Mouse (Mus musculus) midbrain, embryonic 16.5 days (tissue): ENCODE measurements around the gene Hnrnpll. TPM values are rescaled to one million over a fixed set of nuclear protein-coding genes. Genes with fewer than 3 reads are reported as not detected.
"Not testable (repeated sequence)": the region's sequence is repeated elsewhere in the genome, so short reads cannot be mapped to it uniquely, and the experiment has no call there.

ENCODE experiments used
- ATAC-seq: fragments of 200-750 bp; cut with Nextera tagmentation; 2 replicates; pipeline ENCODE4 v1.8.0; 2017; ENCODE audit warnings: moderate TSS enrichment
- H3K27ac ChIP-seq: fragments of 300-500 bp; sonication (generic); 2 replicates; pipeline ENCODE4 v1.5.1; 2014; ENCODE audit warnings: mild to moderate bottlenecking, low read length, mixed read lengths
- H3K27me3 ChIP-seq: fragments of 300-500 bp; sonication (generic); 2 replicates; pipeline ENCODE4 v1.6.1; 2014; ENCODE audit warnings: low read depth, low read length, mixed read lengths; ENCODE audit not compliant: control insufficient read depth, insufficient read depth
- H3K36me3 ChIP-seq: fragments of 300-500 bp; sonication (generic); 2 replicates; pipeline ENCODE4 v1.6.1; 2014; ENCODE audit warnings: mild to moderate bottlenecking, low read length, moderate library complexity, mixed read lengths; ENCODE audit not compliant: control insufficient read depth, insufficient read depth
- H3K4me1 ChIP-seq: fragments of 300-500 bp; sonication (generic); 2 replicates; pipeline ENCODE4 v1.6.1; 2014; ENCODE audit warnings: mild to moderate bottlenecking, low read length, mixed read lengths; ENCODE audit not compliant: control insufficient read depth, insufficient read depth
- H3K4me2 ChIP-seq: fragments of 300-500 bp; sonication (generic); 2 replicates; pipeline ENCODE4 v1.6.1; 2014; ENCODE audit warnings: mild to moderate bottlenecking, low read length, mixed read lengths
- H3K4me3 ChIP-seq: fragments of 300-500 bp; sonication (generic); 2 replicates; pipeline ENCODE4 v1.5.1; 2014; ENCODE audit warnings: low read depth, mild to moderate bottlenecking, low read length, moderate library complexity, mixed read lengths
- H3K9ac ChIP-seq: fragments of 300-500 bp; sonication (generic); 2 replicates; pipeline ENCODE4 v1.6.1; 2014; ENCODE audit warnings: low read depth, low read length, mixed read lengths
- H3K9me3 ChIP-seq: fragments of 300-500 bp; sonication (generic); replicated peaks from 2 replicates; pipeline ENCODE4 v1.6.1; 2014; ENCODE audit warnings: mild to moderate bottlenecking, low read length, mixed read lengths; ENCODE audit not compliant: control insufficient read depth, poor library complexity, severe bottlenecking
- WGBS: fragments of 180-500 bp; shearing (Covaris S2); extraction: QIAGEN DNeasy Blood & Tissue Kit; methylation state at CpG from one replicate; pipeline ENCODE4 v1.1.7; 2014; 5-methylcytosine and 5-hydroxymethylcytosine counted together
- polyA plus RNA-seq: library from polyadenylated mRNA; unstranded; fragments of >200 nt; fragmentation: Nextera tagmentation; extraction: Ambion mirVana; gene quantifications from 2 replicates; pipeline ENCODE4 v1.2.1, GENCODE M21; 2015

Gene Hnrnpll
- polyA plus RNA-seq, 1 experiment from 2014 or later = 53.9 TPM

GRCm38 (mm10) chr17:80062620-80063010, 481 bp upstream of the Hnrnpll start:
- peak overlapping the region; percentile 100 for H3K27ac ChIP-seq
- H3K9me3 ChIP-seq = no peaks in the 10 kb centered on the region
- H3K36me3 ChIP-seq = no peaks in the 10 kb centered on the region
- H3K27me3 ChIP-seq = no peaks in the 10 kb centered on the region
- peaks cover 31% of the 10 kb centered on the region for H3K4me1 ChIP-seq
- H3K4me3 ChIP-seq = peak overlapping the region; percentile 93
- under 1% methylated on average over 15 of the region's 15 CpGs for WGBS
- H3K4me2 ChIP-seq = peak overlapping the region; percentile 88
- ATAC-seq = peak; percentile 72
- peak overlapping the region; percentile 74 for H3K9ac ChIP-seq

- peak overlapping the region; percentile 100 for H3K27ac ChIP-seq
- H3K9me3 ChIP-seq = no peaks in the 10 kb centered on the region
- peak overlapping the region; percentile 93 for H3K4me3 ChIP-seq
- WGBS = under 1% methylated on average over 62 of the region's 83 CpGs
- ATAC-seq = peak; percentile 31
- H3K27me3 ChIP-seq = no peaks in the 10 kb centered on the region
- H3K4me2 ChIP-seq = peak overlapping the region; percentile 71
- peak overlapping the region; percentile 99 for H3K9ac ChIP-seq
- H3K4me1 ChIP-seq = peaks cover 33% of the 10 kb centered on the region
- H3K36me3 ChIP-seq = no peaks in the 10 kb centered on the region
These were observed 1.0 kb downstream of the Hnrnpll start for GRCm38 (mm10) chr17:80060828-80061782.

GRCm38 (mm10) chr17:80060151-80060550, 2.0 kb downstream of the Hnrnpll start:
- WGBS = 14% methylated on average over 5 of the region's 5 CpGs
- peak overlapping the region; percentile 71 for H3K4me2 ChIP-seq

GRCm38 (mm10) chr17:80059731-80060130, 2.4 kb downstream of the Hnrnpll start:
- Histone ChIP-seq H3K27ac (no peak overlapping the region), H3K9ac (no peak overlapping the region), H3K27me3 (no peaks in the 10 kb centered on the region), H3K4me3 (peak overlapping the region; percentile 93), H3K4me1 (peaks cover 33% of the 10 kb centered on the region), H3K4me2 (peak overlapping the region; percentile 71), H3K9me3 (no peaks in the 10 kb centered on the region), H3K36me3 (no peaks in the 10 kb centered on the region)
- ATAC-seq = no peak
- 4% methylated on average over 1 of the region's 1 CpGs for WGBS

More at GRCm38 (mm10) chr17:80060151-80060550, 2.0 kb downstream of the Hnrnpll start:
- Histone ChIP-seq H3K4me1 (peaks cover 33% of the 10 kb centered on the region), H3K4me3 (peak overlapping the region; percentile 93), H3K9ac (peak overlapping the region; percentile 46; the same call in 1 of the 2 replicates), H3K27ac (no peak overlapping the region), H3K36me3 (no peaks in the 10 kb centered on the region), H3K27me3 (no peaks in the 10 kb centered on the region), H3K9me3 (no peaks in the 10 kb centered on the region)
- no peak for ATAC-seq

GRCm38 (mm10) chr17:80058501-80058900, 3.6 kb downstream of the Hnrnpll start:
- Histone ChIP-seq H3K9ac (no peak overlapping the region), H3K4me1 (peaks cover 33% of the 10 kb centered on the region), H3K27ac (no peak overlapping the region), H3K9me3 (no peaks in the 10 kb centered on the region), H3K4me3 (no peak overlapping the region), H3K4me2 (no peak overlapping the region), H3K36me3 (no peaks in the 10 kb centered on the region), H3K27me3 (no peaks in the 10 kb centered on the region)
- no peak for ATAC-seq
- WGBS = 76% methylated on average over 1 of the region's 1 CpGs

GRCm38 (mm10) chr17:80053931-80054734, 8.0 kb downstream of the Hnrnpll start:
- H3K27ac ChIP-seq = no peak overlapping the region
- H3K27me3 ChIP-seq = no peaks in the 10 kb centered on the region
- peaks cover 7% of the 10 kb centered on the region; the same call in 1 of the 2 replicates for H3K36me3 ChIP-seq
- H3K4me1 ChIP-seq = peaks cover 12% of the 10 kb centered on the region
- no peak overlapping the region for H3K4me3 ChIP-seq
- no peak overlapping the region for H3K9ac ChIP-seq
- WGBS = 85% methylated on average over 27 of the region's 27 CpGs
- H3K9me3 ChIP-seq = no peaks in the 10 kb centered on the region
- ATAC-seq = no peak
- no peak overlapping the region for H3K4me2 ChIP-seq

GRCm38 (mm10) chr17:80051682-80052081, 10.5 kb downstream of the Hnrnpll start:
- Histone ChIP-seq H3K36me3 (peaks cover 14% of the 10 kb centered on the region; the same call in 1 of the 2 replicates), H3K27ac (no peak overlapping the region), H3K4me1 (no peaks in the 10 kb centered on the region), H3K27me3 (no peaks in the 10 kb centered on the region), H3K9me3 (no peaks in the 10 kb centered on the region), H3K4me3 (no peak overlapping the region), H3K9ac (no peak overlapping the region), H3K4me2 (no peak overlapping the region)
- 91% methylated on average over 1 of the region's 1 CpGs for WGBS
- no peak for ATAC-seq

- H3K9me3 ChIP-seq, H3K4me2 ChIP-seq, H3K27ac ChIP-seq, ATAC-seq, H3K4me1 ChIP-seq, H3K9ac ChIP-seq, H3K27me3 ChIP-seq, H3K4me3 ChIP-seq: not testable (repeated sequence)
- H3K36me3 ChIP-seq = peaks cover 14% of the 10 kb centered on the region; the same call in 1 of the 2 replicates
These were observed 12.8 kb downstream of the Hnrnpll start for GRCm38 (mm10) chr17:80049300-80049699.
